Mouse (Mus musculus): Measurements from ENCODE around the gene Atp1b2.

The Atp1b2 gene

GRCm38 (mm10) chr11:69608525-69608924 is 2.8 kb upstream of the Atp1b2 start:
- no peak for DNase-seq (ENCODE audit: low spot score in 2 of 2)

- no peak for DNase-seq (ENCODE audit: low spot score in 2 of 2)
Measured at GRCm38 (mm10) chr11:69606832-69607231, 1.1 kb upstream of the Atp1b2 start.

GRCm38 (mm10) chr11:69606491-69606795 is 701 bp upstream of the Atp1b2 start:
- no peak for DNase-seq (ENCODE audit: low spot score in 2 of 2)

GRCm38 (mm10) chr11:69604795-69605664 is 712 bp downstream of the Atp1b2 start:
- DNase-seq (ENCODE audit: low spot score in 2 of 2) = no peak

- DNase-seq (ENCODE audit: low spot score in 2 of 2) = no peak
Measured at GRCm38 (mm10) chr11:69604347-69604746, 1.4 kb downstream of the Atp1b2 start.

- no peak for DNase-seq (ENCODE audit: low spot score in 2 of 2)
Measured at GRCm38 (mm10) chr11:69603516-69603915, 2.2 kb downstream of the Atp1b2 start.

- no peak for DNase-seq (ENCODE audit: low spot score in 2 of 2)
Measured at GRCm38 (mm10) chr11:69601768-69602167, 4.0 kb downstream of the Atp1b2 start.

- DNase-seq (ENCODE audit: low spot score in 2 of 2) = no peak
Measured at GRCm38 (mm10) chr11:69600098-69600497, 5.6 kb downstream of the Atp1b2 start.

- DNase-seq (ENCODE audit: low spot score in 2 of 2) = no peak
Measured at GRCm38 (mm10) chr11:69599436-69599835, 6.3 kb downstream of the Atp1b2 start.

GRCm38 (mm10) chr11:69594853-69595252 is 10.9 kb downstream of the Atp1b2 start:
- DNase-seq (ENCODE audit: low spot score in 2 of 2) = no peak

- DNase-seq (ENCODE audit: low spot score in 2 of 2) = no peak
Measured at GRCm38 (mm10) chr11:69592799-69593198, 12.9 kb downstream of the Atp1b2 start.

GRCm38 (mm10) chr11:69591899-69592637 is 13.7 kb downstream of the Atp1b2 start:
- no peak for DNase-seq (ENCODE audit: low spot score in 2 of 2)

- no peak for DNase-seq (ENCODE audit: low spot score in 2 of 2)
Measured at GRCm38 (mm10) chr11:69591424-69591823, 14.3 kb downstream of the Atp1b2 start.

GRCm38 (mm10) chr11:69590622-69591021 is 15.1 kb downstream of the Atp1b2 start:
- DNase-seq (ENCODE audit: low spot score in 2 of 2) = no peak

- DNase-seq (ENCODE audit: low spot score in 2 of 2) = no peak
Measured at GRCm38 (mm10) chr11:69589207-69589834, 16.4 kb downstream of the Atp1b2 start.

GRCm38 (mm10) chr11:69585718-69586325 is 19.9 kb downstream of the Atp1b2 start:
- DNase-seq (ENCODE audit: low spot score in 2 of 2) = peak; percentile 54 to 66

- peak in 1 of 2 experiments; percentile 18 for DNase-seq (ENCODE audit: low spot score in 2 of 2)
Measured at GRCm38 (mm10) chr11:69584937-69585336, 20.8 kb downstream of the Atp1b2 start.

GRCm38 (mm10) chr11:69584008-69584407 is 21.7 kb downstream of the Atp1b2 start:
- no peak for DNase-seq (ENCODE audit: low spot score in 2 of 2)

GRCm38 (mm10) chr11:69582230-69582805 is 23.4 kb downstream of the Atp1b2 start:
- no peak for DNase-seq (ENCODE audit: low spot score in 2 of 2)

- no peak for DNase-seq (ENCODE audit: low spot score in 2 of 2)
Measured at GRCm38 (mm10) chr11:69581814-69582213, 23.9 kb downstream of the Atp1b2 start.

- DNase-seq (ENCODE audit: low spot score in 2 of 2) = peak; percentile 88 to 92
Measured at GRCm38 (mm10) chr11:69581147-69581688, 24.5 kb downstream of the Atp1b2 start.

All from spleen, postnatal 36 days (tissue).